Mouse (Mus musculus): ENCODE measurements around the gene Wdtc1. TPM values are rescaled to one million over a fixed set of nuclear protein-coding genes. Genes with fewer than 3 reads are reported as not detected.

Gene Wdtc1
- total and polyA plus RNA-seq, 3 experiments = 2.8 to 10.8 (median 9.6) TPM

DNA sequence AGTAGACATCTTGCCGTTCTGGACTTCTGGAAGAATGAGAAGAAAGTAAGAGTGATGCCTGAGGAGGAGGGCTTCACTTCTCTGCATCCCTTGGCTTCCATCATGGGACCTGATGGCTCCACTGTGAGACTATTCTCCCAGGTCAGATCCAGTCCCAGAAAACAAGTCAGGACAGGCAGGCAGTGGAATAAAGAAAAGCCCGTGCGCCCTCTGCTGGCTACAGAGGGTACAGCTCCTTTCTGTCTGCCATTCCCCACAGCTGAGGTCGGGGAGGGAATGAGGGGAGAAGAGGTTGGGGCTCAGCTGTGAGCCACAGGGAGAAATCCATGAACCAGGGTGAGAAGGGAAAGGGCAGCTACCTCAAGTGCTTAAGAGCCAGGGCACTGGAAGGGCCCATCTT is 51.5 kb downstream of the Wdtc1 start:
- no peak overlapping the region for H3K27ac ChIP-seq (ENCODE audit: insufficient read depth, low read depth)
- H3K27me3 ChIP-seq (replicated peaks) = no peaks in the 10 kb centered on the region
- in situ Hi-C loops (cut with MboI; ENCODE audit: low pct_ligation_motif_present, low pct_unique_long_range_greater_than_20kb, low sequenced_read_pairs) = loop anchor here (5.0 to 10.0 kb wide), 4 partner anchors 40 to 297 kb away; partner anchors contain the start of genes Cd164l2, Gpr3 and Sytl1
- no peak overlapping the region for H3K4me2 ChIP-seq (ENCODE audit: insufficient read depth, low read depth, poor library complexity, severe bottlenecking)
- no peak overlapping the region for H3K9ac ChIP-seq (ENCODE audit: insufficient read depth, low read depth)
- DNase-seq (ENCODE audit: extremely low read depth) = peak; percentile 49
- H3K4me3 ChIP-seq (replicated peaks in 1 of 3; ENCODE audit: low read depth in 2 of 3, low read length in 2 of 3, poor library complexity in 1 of 3) = no peak overlapping the region
- dilution Hi-C loops (cut with MboI; ENCODE audit: extremely low pct_ligation_motif_present, extremely low pct_unique_long_range_greater_than_20kb, low sequenced_read_pairs) = no loop called here
- no peaks in the 10 kb centered on the region for H3K79me2 ChIP-seq (replicated peaks; ENCODE audit: control insufficient read depth, extremely low read depth, insufficient read depth, poor library complexity, severe bottlenecking)
- peak; percentile 87 to 95 for TF ChIP-seq CTCF (conservative IDR thresholded peaks at IDR 0.05 in 1 of 2, IDR thresholded peaks at IDR 0.05 in 1 of 2; ENCODE audit: low read depth in 2 of 2, low read length in 2 of 2)
- 0 out of 2 replicates have a peak, but pooled peaks have one; percentile 9 for TF ChIP-seq IRF4 (IDR thresholded peaks at IDR 0.05; ENCODE audit: low read depth, low read length)
- TF ChIP-seq ZC3H11A (IDR thresholded peaks at IDR 0.05; ENCODE audit: low read depth, low read length) = peak; percentile 27; the same call in 1 of the 2 replicates
- TF ChIP-seq CHD1 (IDR thresholded peaks at IDR 0.05; ENCODE audit: low read depth, low read length) = no peak
- TF ChIP-seq SMC3 (IDR thresholded peaks at IDR 0.05; ENCODE audit: low read depth, low read length) = peak; percentile 81
- no peak for TF ChIP-seq ZKSCAN1 (IDR thresholded peaks at IDR 0.05; ENCODE audit: borderline replicate concordance, low read depth, low read length)
- peak; percentile 67 for TF ChIP-seq RAD21 (IDR thresholded peaks at IDR 0.05; ENCODE audit: low read depth, low read length)
- H3K9me3 ChIP-seq (replicated peaks; ENCODE audit: low read length) = no peaks in the 10 kb centered on the region
- H3K4me1 ChIP-seq (ENCODE audit: control insufficient read depth in 1 of 2, insufficient read depth in 2 of 2) = peaks cover 9 to 39% of the 10 kb centered on the region in 2 experiments
- peaks cover 25 to 77% of the 10 kb centered on the region in 2 experiments for H3K36me3 ChIP-seq (replicated peaks in 1 of 2; ENCODE audit: control insufficient read depth in 1 of 2, insufficient read depth in 1 of 2, low read length in 1 of 2)

- in situ Hi-C loops (cut with MboI; ENCODE audit: low pct_ligation_motif_present, low pct_unique_long_range_greater_than_20kb, low sequenced_read_pairs) (loop anchor here (5.0 to 10.0 kb wide), 4 partner anchors 38 to 296 kb away; partner anchors contain the start of genes Cd164l2, Gpr3 and Sytl1), dilution Hi-C loops (cut with MboI; ENCODE audit: extremely low pct_ligation_motif_present, extremely low pct_unique_long_range_greater_than_20kb, low sequenced_read_pairs) (no loop called here)
- Histone ChIP-seq H3K27ac (ENCODE audit: insufficient read depth, low read depth) (no peak overlapping the region), H3K4me2 (ENCODE audit: insufficient read depth, low read depth, poor library complexity, severe bottlenecking) (no peak overlapping the region), H3K27me3 (replicated peaks) (no peaks in the 10 kb centered on the region), H3K9ac (ENCODE audit: insufficient read depth, low read depth) (no peak overlapping the region), H3K4me3 (replicated peaks in 1 of 3; ENCODE audit: low read depth in 2 of 3, low read length in 2 of 3, poor library complexity in 1 of 3) (no peak overlapping the region), H3K36me3 (replicated peaks in 1 of 2; ENCODE audit: control insufficient read depth in 1 of 2, insufficient read depth in 1 of 2, low read length in 1 of 2) (peaks cover 33 to 80% of the 10 kb centered on the region in 2 experiments), H3K79me2 (replicated peaks; ENCODE audit: control insufficient read depth, extremely low read depth, insufficient read depth, poor library complexity, severe bottlenecking) (no peaks in the 10 kb centered on the region), H3K4me1 (ENCODE audit: control insufficient read depth in 1 of 2, insufficient read depth in 2 of 2) (peaks cover 9 to 45% of the 10 kb centered on the region in 2 experiments), H3K9me3 (replicated peaks; ENCODE audit: low read length) (no peaks in the 10 kb centered on the region)
- no peak for DNase-seq (ENCODE audit: extremely low read depth)
- no peak for TF ChIP-seq MAFK (IDR thresholded peaks at IDR 0.05; ENCODE audit: insufficient replicate concordance, low read length)
- no peak for TF ChIP-seq E2F4 (IDR thresholded peaks at IDR 0.05; ENCODE audit: insufficient replicate concordance, low read depth, low read length)
- no peak for TF ChIP-seq RAD21 (IDR thresholded peaks at IDR 0.05; ENCODE audit: low read depth, low read length)
- TF ChIP-seq PAX5 (IDR thresholded peaks at IDR 0.05; ENCODE audit: low read length) = no peak
- no peak for TF ChIP-seq CHD1 (IDR thresholded peaks at IDR 0.05; ENCODE audit: low read depth, low read length)
Measured at GRCm38 (mm10) chr4:133300421-133300820, 52.9 kb downstream of the Wdtc1 start.

- dilution Hi-C loops (cut with MboI; ENCODE audit: extremely low pct_ligation_motif_present, extremely low pct_unique_long_range_greater_than_20kb, low sequenced_read_pairs) (no loop called here), in situ Hi-C loops (cut with MboI; ENCODE audit: low pct_ligation_motif_present, low pct_unique_long_range_greater_than_20kb, low sequenced_read_pairs) (loop anchor here (5.0 to 10.0 kb wide), 4 partner anchors 37 to 295 kb away; partner anchors contain the start of genes Cd164l2, Gpr3 and Sytl1)
- Histone ChIP-seq H3K27me3 (replicated peaks) (no peaks in the 10 kb centered on the region), H3K4me1 (ENCODE audit: control insufficient read depth in 1 of 2, insufficient read depth in 2 of 2) (peaks cover 9 to 51% of the 10 kb centered on the region in 2 experiments), H3K27ac (ENCODE audit: insufficient read depth, low read depth) (no peak overlapping the region), H3K4me2 (ENCODE audit: insufficient read depth, low read depth, poor library complexity, severe bottlenecking) (no peak overlapping the region), H3K79me2 (replicated peaks; ENCODE audit: control insufficient read depth, extremely low read depth, insufficient read depth, poor library complexity, severe bottlenecking) (no peaks in the 10 kb centered on the region), H3K4me3 (replicated peaks in 1 of 3; ENCODE audit: low read depth in 2 of 3, low read length in 2 of 3, poor library complexity in 1 of 3) (no peak overlapping the region), H3K36me3 (replicated peaks in 1 of 2; ENCODE audit: control insufficient read depth in 1 of 2, insufficient read depth in 1 of 2, low read length in 1 of 2) (peaks cover 38 to 84% of the 10 kb centered on the region in 2 experiments), H3K9ac (ENCODE audit: insufficient read depth, low read depth) (no peak overlapping the region), H3K9me3 (replicated peaks; ENCODE audit: low read length) (no peaks in the 10 kb centered on the region)
- peak; percentile 28 for DNase-seq (ENCODE audit: extremely low read depth)
- no peak for TF ChIP-seq ETS1 (conservative IDR thresholded peaks at IDR 0.05; ENCODE audit: low read depth, low read length)
- no peak for TF ChIP-seq SIN3A (IDR thresholded peaks at IDR 0.05; ENCODE audit: low read length)
- no peak for TF ChIP-seq NELFE (IDR thresholded peaks at IDR 0.05; ENCODE audit: low read depth, low read length)
- TF ChIP-seq E2F4 (IDR thresholded peaks at IDR 0.05; ENCODE audit: insufficient replicate concordance, low read depth, low read length) = no peak
- TF ChIP-seq TBP (conservative IDR thresholded peaks at IDR 0.05; ENCODE audit: low read depth, low read length) = no peak
- TF ChIP-seq ELF1 (IDR thresholded peaks at IDR 0.05; ENCODE audit: low read depth, low read length) = no peak
- no peak for TF ChIP-seq USF2 (conservative IDR thresholded peaks at IDR 0.05; ENCODE audit: low read depth, low read length)
- TF ChIP-seq CHD1 (IDR thresholded peaks at IDR 0.05; ENCODE audit: low read depth, low read length) = no peak
- TF ChIP-seq BHLHE40 (IDR thresholded peaks at IDR 0.05; ENCODE audit: low read depth, low read length) = no peak
- TF ChIP-seq KAT2A (IDR thresholded peaks at IDR 0.05; ENCODE audit: insufficient replicate concordance, low read length) = no peak
- no peak for TF ChIP-seq RAD21 (IDR thresholded peaks at IDR 0.05; ENCODE audit: low read depth, low read length)
- TF ChIP-seq EP300 (IDR thresholded peaks at IDR 0.05; ENCODE audit: low read length) = no peak
- no peak for TF ChIP-seq ZMIZ1 (IDR thresholded peaks at IDR 0.05; ENCODE audit: low read depth, low read length)
- TF ChIP-seq POLR2A (IDR thresholded peaks at IDR 0.05; ENCODE audit: low read depth, low read length) = no peak
- no peak for TF ChIP-seq MXI1 (IDR thresholded peaks at IDR 0.05; ENCODE audit: low read depth, low read length)
- TF ChIP-seq MAFK (IDR thresholded peaks at IDR 0.05; ENCODE audit: insufficient replicate concordance, low read length) = no peak
Measured at GRCm38 (mm10) chr4:133299701-133300100, 53.6 kb downstream of the Wdtc1 start.
